Mouse (Mus musculus): ENCODE results near the gene Specc1.

Gene Specc1

GRCm38 (mm10) chr11:62177395-62178113, 221.0 kb downstream of the Specc1 start:
- no peak for DNase-seq (ENCODE audit: low spot score)

- no peak for DNase-seq (ENCODE audit: low spot score)
These were observed 224.2 kb downstream of the Specc1 start for GRCm38 (mm10) chr11:62180791-62181190.

GRCm38 (mm10) chr11:62184900-62185299, 228.3 kb downstream of the Specc1 start:
- DNase-seq (ENCODE audit: low spot score) = no peak

GRCm38 (mm10) chr11:62187074-62187473, 230.5 kb downstream of the Specc1 start:
- DNase-seq (ENCODE audit: low spot score) = no peak

GRCm38 (mm10) chr11:62192050-62192449, 235.5 kb downstream of the Specc1 start:
- DNase-seq (ENCODE audit: low spot score) = no peak

- no peak for DNase-seq (ENCODE audit: low spot score)
These were observed 236.6 kb downstream of the Specc1 start for GRCm38 (mm10) chr11:62193116-62193515.

- DNase-seq (ENCODE audit: low spot score) = no peak
These were observed 237.7 kb downstream of the Specc1 start for GRCm38 (mm10) chr11:62194217-62194616.

- DNase-seq (ENCODE audit: low spot score) = no peak
These were observed 244.4 kb downstream of the Specc1 start for GRCm38 (mm10) chr11:62200901-62201512.

- no peak for DNase-seq (ENCODE audit: low spot score)
These were observed 246.1 kb downstream of the Specc1 start for GRCm38 (mm10) chr11:62202645-62203044.

- no peak for DNase-seq (ENCODE audit: low spot score)
These were observed 252.5 kb downstream of the Specc1 start for GRCm38 (mm10) chr11:62209111-62209510.

- DNase-seq (ENCODE audit: low spot score) = no peak
These were observed 253.3 kb downstream of the Specc1 start for GRCm38 (mm10) chr11:62209891-62210290.

- no peak for DNase-seq (ENCODE audit: low spot score)
These were observed 256.9 kb downstream of the Specc1 start for GRCm38 (mm10) chr11:62213384-62213989.

- DNase-seq (ENCODE audit: low spot score) = no peak
These were observed 258.5 kb downstream of the Specc1 start for GRCm38 (mm10) chr11:62215107-62215506.

GRCm38 (mm10) chr11:62217751-62218150, 261.2 kb downstream of the Specc1 start:
- no peak for DNase-seq (ENCODE audit: low spot score)

GRCm38 (mm10) chr11:62220756-62221510, 264.4 kb downstream of the Specc1 start:
- DNase-seq (ENCODE audit: low spot score) = no peak

GRCm38 (mm10) chr11:62223416-62223815, 266.9 kb downstream of the Specc1 start:
- no peak for DNase-seq (ENCODE audit: low spot score)

GRCm38 (mm10) chr11:62223962-62224361, 267.4 kb downstream of the Specc1 start:
- peak; percentile 32 for DNase-seq (ENCODE audit: low spot score)

- DNase-seq (ENCODE audit: low spot score) = no peak
These were observed 268.2 kb downstream of the Specc1 start for GRCm38 (mm10) chr11:62224797-62225196.

- DNase-seq (ENCODE audit: low spot score) = no peak
These were observed 284.2 kb downstream of the Specc1 start for GRCm38 (mm10) chr11:62240631-62241261.

GRCm38 (mm10) chr11:62243871-62244270, 287.3 kb downstream of the Specc1 start:
- no peak for DNase-seq (ENCODE audit: low spot score)

- DNase-seq (ENCODE audit: low spot score) = no peak
These were observed 287.9 kb downstream of the Specc1 start for GRCm38 (mm10) chr11:62244471-62244870.

GRCm38 (mm10) chr11:62247759-62248400, 291.3 kb downstream of the Specc1 start:
- no peak for DNase-seq (ENCODE audit: low spot score)
